Mouse (Mus musculus): Measurements from ENCODE around the gene Mup11.
"Not testable (repeated sequence)": the region's sequence is repeated elsewhere in the genome, so short reads cannot be mapped to it uniquely, and the experiment has no call there.

The Mup11 gene

DNA sequence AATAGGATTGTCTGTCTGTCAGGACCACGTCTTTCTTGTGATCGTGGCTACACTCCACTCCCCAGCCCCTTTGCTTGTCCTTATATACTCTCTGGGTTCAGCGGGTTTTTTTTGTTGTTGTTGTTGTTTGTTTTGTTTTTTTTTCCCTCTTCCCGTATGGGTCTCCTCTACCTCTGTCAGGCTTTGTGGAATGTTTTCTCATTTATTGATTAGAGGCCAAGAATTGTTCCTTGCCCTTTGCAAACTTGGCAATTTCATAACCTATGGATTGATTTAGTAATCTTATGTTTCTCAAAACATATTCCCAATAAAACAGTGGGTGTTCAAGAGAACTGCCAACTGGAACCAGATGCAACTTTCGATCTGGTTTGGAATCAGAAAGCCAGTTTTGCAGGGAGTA lies at the start of gene Mup11:
Mup11 (minus strand) TSS at position 101 of the 400 bp plus-strand sequence.
- CTCF ChIA-PET, POLR2A ChIA-PET: not testable (repeated sequence)
